Mouse (Mus musculus) stomach, postnatal 0 days (tissue): ENCODE measurements around the gene Elk4.

Source experiments
- CTCF ChIP-seq: IDR thresholded peaks from 2 replicates; pipeline ENCODE4 v1.5.1; 2016; ENCODE audit warnings: antibody characterized with exemption, low read depth, mild to moderate bottlenecking, moderate library complexity
- EP300 ChIP-seq: optimal IDR thresholded peaks from 2 replicates; pipeline ENCODE3; 2016; ENCODE audit warnings: antibody characterized with exemption

GRCm38 (mm10) chr1:132038753-132039152 is 31.3 kb downstream of the Elk4 start:
- TF ChIP-seq CTCF (no peak), EP300 (no peak)
